Mouse (Mus musculus): Measurements from ENCODE around the gene Uba7. TPM values are rescaled to one million over a fixed set of nuclear protein-coding genes. Genes with fewer than 3 reads are reported as not detected.
"Not testable (repeated sequence)": the region's sequence is repeated elsewhere in the genome, so short reads cannot be mapped to it uniquely, and the experiment has no call there.

Uba7 gene
- total RNA-seq, 4 experiments from 2014 or later = 2.2 to 2.7 (median 2.5) TPM

GRCm38 (mm10) chr9:107992197-107992596 lies 16.9 kb downstream of the Uba7 start, which contains the start of gene Cdhr4:
Cdhr4 (plus strand) TSS chr9:107992497.
- DNase-seq (ENCODE audit: low spot score in 2 of 2) = no peak

- no peak for DNase-seq (ENCODE audit: low spot score in 2 of 2)
Measured at GRCm38 (mm10) chr9:107993013-107993412, 17.7 kb downstream of the Uba7 start.

- DNase-seq (ENCODE audit: low spot score in 2 of 2) = no peak
Measured at GRCm38 (mm10) chr9:107994464-107994863, 19.2 kb downstream of the Uba7 start.

- no peak for DNase-seq (ENCODE audit: low spot score in 2 of 2)
Measured at GRCm38 (mm10) chr9:107995513-107995912, 20.2 kb downstream of the Uba7 start.

- DNase-seq (ENCODE audit: low spot score in 2 of 2) = no peak
Measured at GRCm38 (mm10) chr9:107996049-107996448, 20.7 kb downstream of the Uba7 start, which contains the start of gene Gm20662. Gm20662 (plus strand) TSS chr9:107996349.

GRCm38 (mm10) chr9:108001922-108002770 lies 26.8 kb downstream of the Uba7 start, which contains the start of gene Ip6k1:
Ip6k1 (plus strand) TSS chr9:108002501.
- DNase-seq (ENCODE audit: low spot score in 2 of 2) = peak; percentile 100

- no peak for DNase-seq (ENCODE audit: low spot score in 2 of 2)
Measured at GRCm38 (mm10) chr9:108002778-108003530, 27.6 kb downstream of the Uba7 start.

GRCm38 (mm10) chr9:108003531-108003890 lies 28.2 kb downstream of the Uba7 start:
- no peak for DNase-seq (ENCODE audit: low spot score in 2 of 2)

GRCm38 (mm10) chr9:108008041-108008440 lies 32.7 kb downstream of the Uba7 start:
- no peak for DNase-seq (ENCODE audit: low spot score in 2 of 2)

GRCm38 (mm10) chr9:108010385-108010784 lies 35.1 kb downstream of the Uba7 start:
- DNase-seq (ENCODE audit: low spot score in 2 of 2) = no peak

GRCm38 (mm10) chr9:108013577-108013976 lies 38.3 kb downstream of the Uba7 start:
- DNase-seq (ENCODE audit: low spot score in 2 of 2) = not testable (repeated sequence)

GRCm38 (mm10) chr9:108017127-108017526 lies 41.8 kb downstream of the Uba7 start:
- no peak for DNase-seq (ENCODE audit: low spot score in 2 of 2)

- DNase-seq (ENCODE audit: low spot score in 2 of 2) = no peak
Measured at GRCm38 (mm10) chr9:108020741-108021140, 45.4 kb downstream of the Uba7 start.

GRCm38 (mm10) chr9:108023216-108023615 lies 47.9 kb downstream of the Uba7 start:
- no peak for DNase-seq (ENCODE audit: low spot score in 2 of 2)

GRCm38 (mm10) chr9:108026584-108026983 lies 51.3 kb downstream of the Uba7 start:
- no peak for DNase-seq (ENCODE audit: low spot score in 2 of 2)

- no peak for DNase-seq (ENCODE audit: low spot score in 2 of 2)
Measured at GRCm38 (mm10) chr9:108027867-108028266, 52.6 kb downstream of the Uba7 start.

GRCm38 (mm10) chr9:108032126-108032525 lies 56.8 kb downstream of the Uba7 start:
- DNase-seq (ENCODE audit: low spot score in 2 of 2) = no peak

Other genes with a start within 250 kb of the Uba7 start
- 10 to 100 TPM; 21.0 to 34.8 (median 26.8) TPM for gene Rbm5, start 204.5 kb upstream of the Uba7 start, total RNA-seq (2022)
- 10 to 100 TPM; 17.3 to 20.0 (median 18.0) TPM for gene Rbm6, start 102.3 kb upstream of the Uba7 start, total RNA-seq (2022)
- gene Mon1a, start 87.4 kb upstream of the Uba7 start, total RNA-seq (2022) = 10 to 100 TPM; 10.8 to 14.7 (median 11.9) TPM
- 1 to 10 TPM in 1 of 4 experiments, under 1 TPM in 3; 0.43 to 1.4 (median 0.82) TPM for gene Mst1r, start 68.6 kb upstream of the Uba7 start, total RNA-seq (2022)
- gene Actl11, start 47.0 kb upstream of the Uba7 start, total RNA-seq (2022) = not detected
- under 1 TPM; 0.20 to 0.46 (median 0.35) TPM for gene Camkv, start 39.8 kb upstream of the Uba7 start, total RNA-seq (2022)
- 1 to 10 TPM in 1 of 4 experiments, under 1 TPM in 3; 0.47 to 1.6 (median 0.57) TPM for gene Traip, start 25.4 kb upstream of the Uba7 start, total RNA-seq (2022)
- gene Gm20661, start 7.6 kb downstream of the Uba7 start, total RNA-seq (2022) = not detected
- 1 to 10 TPM; 1.3 to 2.5 (median 2.0) TPM for gene Inka1, start 10.4 kb downstream of the Uba7 start, total RNA-seq (2022)
- not detected for gene Cdhr4, start 17.0 kb downstream of the Uba7 start, total RNA-seq (2022)
- 1 to 10 TPM in 3 of 4 experiments, not detected in 1; 1.3 to 1.9 (median 1.3) TPM for gene Gm20662, start 20.8 kb downstream of the Uba7 start, total RNA-seq (2022)
- 10 to 100 TPM; 19.7 to 22.9 (median 21.3) TPM for gene Ip6k1, start 27.0 kb downstream of the Uba7 start, total RNA-seq (2022)
- 1 to 10 TPM; 4.3 to 6.2 (median 4.8) TPM for gene Gmppb, start 73.7 kb downstream of the Uba7 start, total RNA-seq (2022)
- 1 to 10 TPM in 3 of 4 experiments, under 1 TPM in 1; 0.80 to 2.2 (median 1.5) TPM for gene Amigo3, start 77.7 kb downstream of the Uba7 start, total RNA-seq (2022)
- under 1 TPM in 1 of 4 experiments, not detected in 3; 0.40 TPM for gene Mst1, start 104.9 kb downstream of the Uba7 start, total RNA-seq (2022)
- gene Rnf123, start 107.8 kb downstream of the Uba7 start, total RNA-seq (2022) = 100 to 1,000 TPM; 137 to 185 (median 161) TPM
- 10 to 100 TPM; 29.4 to 43.5 (median 33.6) TPM for gene Apeh, start 119.1 kb downstream of the Uba7 start, total RNA-seq (2022)
- gene Bsn, start 214.9 kb downstream of the Uba7 start, total RNA-seq (2022) = under 1 TPM; 0.02 to 0.07 (median 0.04) TPM